Mouse (Mus musculus) stomach, postnatal 0 days (tissue): ENCODE data around the gene Gucy1b1. TPM values are rescaled to one million over a fixed set of nuclear protein-coding genes. Genes with fewer than 3 reads are reported as not detected.
A peak's percentile ranks its signal among the peaks of the same experiment; 100 is the strongest.

Source experiments
- ATAC-seq: fragments of 200-750 bp; cut with Nextera tagmentation; 2 replicates; pipeline ENCODE4 v1.8.0; 2017; ENCODE audit not compliant: low FRiP score, low TSS enrichment
- DNase-seq: peaks from one replicate; pipeline ENCODE4 v3.0.0-alpha.2; 2016; ENCODE audit warnings: low spot score
- H3K27ac ChIP-seq: fragments of 300-500 bp; sonication (generic); replicated peaks from 2 replicates; pipeline ENCODE4 v1.5.1; 2014; ENCODE audit warnings: mild to moderate bottlenecking, control low read depth
- H3K27me3 ChIP-seq: fragments of 300-500 bp; sonication (generic); 2 replicates; pipeline ENCODE4 v1.6.1; 2014; ENCODE audit warnings: low read length; ENCODE audit not compliant: control insufficient read depth, insufficient read depth
- H3K36me3 ChIP-seq: fragments of 300-500 bp; sonication (generic); 2 replicates; pipeline ENCODE4 v1.6.1; 2014; ENCODE audit warnings: low read length, mixed read lengths; ENCODE audit not compliant: control insufficient read depth, insufficient read depth
- H3K4me1 ChIP-seq: fragments of 300-500 bp; sonication (generic); replicated peaks from 2 replicates; pipeline ENCODE4 v1.6.1; 2014; ENCODE audit warnings: antibody characterized with exemption; ENCODE audit not compliant: control insufficient read depth, insufficient read depth
- H3K4me2 ChIP-seq: fragments of 300-500 bp; sonication (generic); replicated peaks from 2 replicates; pipeline ENCODE4 v1.6.1; 2014; ENCODE audit warnings: low read depth, mild to moderate bottlenecking, control low read depth, moderate library complexity
- H3K4me3 ChIP-seq: fragments of 300-500 bp; sonication (generic); 2 replicates; pipeline ENCODE4 v1.5.1; 2014; ENCODE audit warnings: low read depth, low read length, control low read depth
- H3K9ac ChIP-seq: fragments of 300-500 bp; sonication (generic); 2 replicates; pipeline ENCODE4 v1.6.1; 2014; ENCODE audit warnings: mild to moderate bottlenecking, low read length, control low read depth, mixed read lengths
- H3K9me3 ChIP-seq: fragments of 300-500 bp; sonication (generic); 2 replicates; pipeline ENCODE4 v1.6.1; 2016; ENCODE audit warnings: low read length; ENCODE audit not compliant: control insufficient read depth
- CTCF ChIP-seq: IDR thresholded peaks from 2 replicates; pipeline ENCODE4 v1.5.1; 2016; ENCODE audit warnings: antibody characterized with exemption, low read depth, mild to moderate bottlenecking, moderate library complexity
- EP300 ChIP-seq: optimal IDR thresholded peaks from 2 replicates; pipeline ENCODE3; 2016; ENCODE audit warnings: antibody characterized with exemption
- WGBS: fragments of 180-500 bp; shearing (Covaris S2); extraction: QIAGEN DNeasy Blood & Tissue Kit; methylation state at CpG from one replicate; pipeline ENCODE4 v1.1.7; 2014; 5-methylcytosine and 5-hydroxymethylcytosine counted together
- polyA plus RNA-seq: library from polyadenylated mRNA; unstranded; fragments of >200 nt; fragmentation: Nextera tagmentation; extraction: Ambion mirVana; gene quantifications from 2 replicates; pipeline ENCODE4 v1.2.1, GENCODE M21; 2015

Gene Gucy1b1
- polyA plus RNA-seq, 1 experiment from 2014 or later, result 20.0 TPM

- DNase-seq (no peak), ATAC-seq (no peak)
- no peaks in the 10 kb centered on the region for H3K27me3 ChIP-seq
- TF ChIP-seq EP300 (no peak), CTCF (no peak)
- 39% methylated on average over 5 of the region's 5 CpGs for WGBS
- no peaks in the 10 kb centered on the region for H3K36me3 ChIP-seq
- no peak overlapping the region for H3K4me3 ChIP-seq
- peak overlapping the region; percentile 56 for H3K27ac ChIP-seq
- H3K4me1 ChIP-seq, result no peaks in the 10 kb centered on the region
- no peaks in the 10 kb centered on the region for H3K9me3 ChIP-seq
- H3K4me2 ChIP-seq, result no peak overlapping the region
- no peak overlapping the region for H3K9ac ChIP-seq
These were observed 20.1 kb downstream of the Gucy1b1 start for GRCm38 (mm10) chr3:82054283-82054974.

GRCm38 (mm10) chr3:82052029-82052428 lies 22.5 kb downstream of the Gucy1b1 start:
- H3K9me3 ChIP-seq, result no peaks in the 10 kb centered on the region
- no peak overlapping the region; the same call in 1 of the 2 replicates for H3K27ac ChIP-seq
- no peaks in the 10 kb centered on the region for H3K36me3 ChIP-seq
- ATAC-seq (no peak), DNase-seq (no peak)
- H3K4me3 ChIP-seq, result no peak overlapping the region
- H3K9ac ChIP-seq, result no peak overlapping the region
- H3K4me2 ChIP-seq, result no peak overlapping the region
- TF ChIP-seq CTCF, result no peak
- no peaks in the 10 kb centered on the region for H3K27me3 ChIP-seq
- H3K4me1 ChIP-seq, result no peaks in the 10 kb centered on the region
- 39% methylated on average over 2 of the region's 2 CpGs for WGBS

GRCm38 (mm10) chr3:82051468-82051867 lies 23.0 kb downstream of the Gucy1b1 start:
- Histone ChIP-seq H3K27me3 (no peaks in the 10 kb centered on the region), H3K9ac (no peak overlapping the region), H3K4me2 (no peak overlapping the region), H3K36me3 (no peaks in the 10 kb centered on the region), H3K4me1 (no peaks in the 10 kb centered on the region), H3K27ac (no peak overlapping the region), H3K4me3 (no peak overlapping the region), H3K9me3 (no peaks in the 10 kb centered on the region)
- no peak for TF ChIP-seq CTCF
- no peak for TF ChIP-seq EP300
- no peak for ATAC-seq
- no peak for DNase-seq

- DNase-seq (no peak), ATAC-seq (no peak)
- no peaks in the 10 kb centered on the region; the same call in 1 of the 2 replicates for H3K36me3 ChIP-seq
- 0 out of 2 replicates have a peak overlapping the region, but pooled peaks have one; percentile 40 for H3K27ac ChIP-seq
- H3K4me3 ChIP-seq, result no peak overlapping the region
- no peak overlapping the region for H3K9ac ChIP-seq
- H3K4me2 ChIP-seq, result no peak overlapping the region
- no peaks in the 10 kb centered on the region for H3K27me3 ChIP-seq
- H3K4me1 ChIP-seq, result no peaks in the 10 kb centered on the region
- H3K9me3 ChIP-seq, result no peaks in the 10 kb centered on the region
- no peak for TF ChIP-seq EP300
- no peak for TF ChIP-seq CTCF
- WGBS, result 42% methylated on average over 7 of the region's 7 CpGs
These were observed 25.8 kb downstream of the Gucy1b1 start for GRCm38 (mm10) chr3:82048681-82049080.

- DNase-seq (no peak), ATAC-seq (no peak)
- 78% methylated on average over 4 of the region's 4 CpGs for WGBS
- Histone ChIP-seq H3K9me3 (no peaks in the 10 kb centered on the region), H3K4me2 (no peak overlapping the region), H3K9ac (no peak overlapping the region), H3K27me3 (no peaks in the 10 kb centered on the region), H3K27ac (no peak overlapping the region), H3K36me3 (no peaks in the 10 kb centered on the region; the same call in 1 of the 2 replicates), H3K4me1 (no peaks in the 10 kb centered on the region), H3K4me3 (no peak overlapping the region)
- TF ChIP-seq EP300 (no peak), CTCF (no peak)
These were observed 26.4 kb downstream of the Gucy1b1 start for GRCm38 (mm10) chr3:82048078-82048477.

- Histone ChIP-seq H3K27ac (no peak overlapping the region), H3K4me1 (no peaks in the 10 kb centered on the region), H3K4me2 (no peak overlapping the region), H3K9me3 (no peaks in the 10 kb centered on the region), H3K36me3 (no peaks in the 10 kb centered on the region; the same call in 1 of the 2 replicates), H3K27me3 (no peaks in the 10 kb centered on the region), H3K4me3 (no peak overlapping the region), H3K9ac (no peak overlapping the region)
- no peak for TF ChIP-seq EP300
- TF ChIP-seq CTCF, result peak; percentile 83
- DNase-seq, result peak; percentile 34
- ATAC-seq, result no peak
- whole genome bisulfite sequencing, result 33% methylated on average over 8 of the region's 8 CpGs
These were observed 27.3 kb downstream of the Gucy1b1 start for GRCm38 (mm10) chr3:82047100-82047753.
